Mouse (Mus musculus): ENCODE measurements around the gene Cbl.

Gene Cbl

DNA sequence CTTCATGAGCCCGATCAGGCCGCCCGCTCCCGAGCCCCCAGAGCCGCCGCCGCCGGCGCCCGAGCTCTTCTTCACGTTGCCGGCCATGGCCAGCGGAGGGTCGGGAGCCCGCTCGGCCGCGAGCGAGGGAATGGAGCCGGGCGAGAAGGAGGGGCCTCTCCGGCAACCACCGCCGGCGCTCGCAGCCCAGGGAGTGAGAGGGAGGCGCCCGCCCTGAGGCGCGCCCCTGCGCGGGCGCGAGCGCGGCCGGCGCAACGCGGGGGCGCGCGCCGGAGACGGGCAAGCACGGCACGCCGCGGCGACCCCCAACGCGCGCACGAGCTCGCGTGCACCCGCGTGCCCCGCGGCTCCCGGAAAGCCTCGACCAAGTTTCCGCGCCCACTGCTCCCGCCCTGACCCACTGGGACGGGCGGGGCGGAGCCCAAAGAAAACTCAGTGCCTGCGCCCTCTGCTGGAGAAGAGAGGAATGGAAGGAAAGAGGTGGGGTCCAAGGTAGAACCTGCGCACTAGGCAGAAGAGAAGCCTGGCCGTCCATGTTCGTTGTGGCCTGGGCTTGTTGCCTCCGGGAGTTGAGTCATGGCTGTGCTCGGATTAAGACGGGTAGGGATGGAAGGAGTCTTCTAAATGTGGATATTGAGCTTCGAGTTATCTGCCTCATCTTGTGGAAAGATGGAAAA is at the start of gene Cbl:
Gene Cbl (minus strand): TSS at position 248 of the 677 bp plus-strand sequence.
- peak; percentile 99 for DNase-seq

DNA sequence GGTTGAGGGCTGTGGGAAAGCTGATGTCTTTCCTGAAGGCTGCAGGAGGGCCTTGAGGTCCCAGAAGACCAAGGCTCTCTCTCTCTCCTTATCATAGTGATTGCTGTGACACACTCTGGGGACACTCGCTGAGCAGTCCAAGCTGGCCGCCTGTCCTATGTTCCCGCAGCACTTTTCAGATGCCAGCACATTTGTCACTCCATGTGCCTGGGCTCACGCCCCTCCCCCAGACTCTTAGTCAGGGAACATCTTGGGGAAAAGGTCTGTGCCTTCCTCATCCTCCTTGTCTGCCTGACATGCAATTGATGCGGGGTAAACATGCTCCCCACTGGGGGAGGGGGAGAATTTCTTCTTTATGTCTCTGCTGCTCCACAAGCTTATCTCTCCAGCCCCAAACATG is 49.3 kb upstream of the Cbl start:
- no peak for DNase-seq

DNA sequence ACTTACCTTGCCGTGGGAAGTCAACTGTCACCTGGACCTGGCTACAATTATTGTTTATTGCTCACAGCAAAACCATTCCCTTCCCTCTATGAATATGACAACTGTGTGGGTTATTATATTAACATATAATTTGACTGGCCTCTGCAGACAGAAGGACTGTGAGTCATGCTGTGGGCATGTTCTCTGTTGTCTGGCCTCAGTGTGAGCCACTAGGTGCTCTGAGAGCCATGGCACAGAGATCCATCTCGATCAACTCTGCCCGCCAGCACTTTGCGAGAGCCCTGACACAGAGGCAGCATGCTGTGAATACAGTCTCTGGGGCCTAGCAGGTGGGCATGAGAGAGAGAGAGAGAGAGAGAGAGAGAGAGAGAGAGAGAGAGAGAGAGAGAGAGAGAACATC is 36.1 kb upstream of the Cbl start:
- DNase-seq = no peak

DNA sequence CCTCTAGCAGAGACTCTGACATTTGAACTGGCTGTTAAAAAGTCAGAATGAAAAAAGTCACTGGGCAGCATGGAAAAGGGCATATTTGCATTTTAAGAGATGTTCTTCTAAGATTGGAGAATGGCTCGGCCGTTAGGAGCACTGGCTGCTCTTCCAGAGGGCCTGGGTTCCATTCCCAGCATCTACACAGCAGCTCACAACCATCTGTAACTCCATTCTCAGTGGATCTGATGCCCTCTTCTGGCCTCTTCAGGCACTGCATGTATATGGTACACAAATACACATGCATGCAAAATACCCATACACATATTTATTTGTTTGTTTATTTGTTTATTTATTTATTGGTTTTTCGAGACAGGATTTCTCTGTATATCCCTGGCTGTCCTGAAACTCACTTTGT is 35.2 kb upstream of the Cbl start:
- peak; percentile 61 for DNase-seq

DNA sequence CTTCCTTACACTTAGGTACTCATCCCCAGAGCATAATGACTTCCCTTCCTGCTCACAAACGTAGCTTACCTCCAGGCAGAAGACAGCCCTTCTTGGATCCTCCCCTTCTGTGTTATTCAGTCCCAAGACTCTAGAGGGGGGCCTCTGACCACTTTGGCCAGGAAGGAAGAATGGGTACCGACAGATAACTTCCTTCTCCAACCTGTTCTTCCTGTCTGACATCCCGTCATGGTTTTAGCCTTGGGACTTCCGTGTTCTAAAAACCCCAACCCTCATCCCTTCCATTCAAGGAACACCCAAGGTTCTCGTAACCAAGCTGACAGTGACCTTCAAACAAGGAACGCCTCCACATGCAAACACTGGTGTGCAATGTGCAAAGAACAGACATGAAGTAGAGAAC is 34.6 kb upstream of the Cbl start, which contains the start of gene Nlrx1:
Gene Nlrx1 (minus strand): TSS at position 168 of the 400 bp plus-strand sequence.
- no peak for DNase-seq

DNA sequence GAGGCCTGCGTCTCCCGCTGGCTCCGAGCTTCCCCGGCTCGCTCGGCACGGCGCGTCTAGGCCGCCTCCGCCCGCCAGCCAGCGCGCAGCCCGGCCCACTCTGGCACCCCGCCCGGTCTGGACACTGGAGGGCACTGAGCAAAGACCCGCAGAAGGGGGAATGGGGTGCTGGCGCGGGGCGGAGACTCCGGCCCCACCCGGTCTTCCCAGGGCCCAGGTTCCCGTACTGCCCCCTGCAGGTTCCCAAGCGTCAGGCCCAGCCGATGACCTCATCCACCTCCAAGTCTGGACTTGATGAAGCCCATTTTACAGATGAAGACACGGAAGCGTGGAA is 34.1 kb upstream of the Cbl start:
- peak; percentile 94 for DNase-seq

DNA sequence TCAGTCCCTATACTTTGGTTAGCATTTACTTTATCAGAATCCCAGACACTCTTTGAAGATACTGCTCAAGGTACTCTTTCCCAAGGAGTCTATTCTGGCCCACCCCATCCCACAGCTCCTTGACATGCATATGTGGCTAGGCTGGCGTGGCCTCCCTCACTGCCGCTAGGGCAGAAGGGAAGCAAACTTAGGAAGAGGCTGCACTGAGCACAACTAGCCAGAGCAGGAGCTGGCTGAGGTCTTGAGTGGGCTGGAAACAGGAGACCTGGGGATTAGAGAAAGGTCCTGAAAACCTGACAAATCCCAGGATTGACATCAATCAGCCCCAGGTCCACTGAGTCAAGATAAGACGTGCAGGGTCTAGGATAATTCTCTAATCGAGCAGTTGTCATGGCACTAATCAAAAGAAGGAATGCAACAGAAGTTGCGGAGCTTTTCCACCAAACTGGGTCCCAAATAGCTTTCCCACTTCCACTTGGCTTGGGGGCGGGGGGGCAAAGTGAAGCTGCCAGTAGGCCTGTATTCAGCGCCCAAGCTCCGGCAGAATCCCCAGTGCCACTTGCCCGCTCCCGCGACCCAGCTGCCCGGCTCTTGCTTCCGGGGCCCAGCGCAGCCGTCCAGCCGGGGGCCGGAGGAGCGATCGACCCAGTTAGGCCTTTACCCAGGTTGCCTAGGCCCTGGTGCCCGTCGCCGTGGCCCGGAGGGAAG is 33.6 kb upstream of the Cbl start:
- DNase-seq = peak; percentile 39

DNA sequence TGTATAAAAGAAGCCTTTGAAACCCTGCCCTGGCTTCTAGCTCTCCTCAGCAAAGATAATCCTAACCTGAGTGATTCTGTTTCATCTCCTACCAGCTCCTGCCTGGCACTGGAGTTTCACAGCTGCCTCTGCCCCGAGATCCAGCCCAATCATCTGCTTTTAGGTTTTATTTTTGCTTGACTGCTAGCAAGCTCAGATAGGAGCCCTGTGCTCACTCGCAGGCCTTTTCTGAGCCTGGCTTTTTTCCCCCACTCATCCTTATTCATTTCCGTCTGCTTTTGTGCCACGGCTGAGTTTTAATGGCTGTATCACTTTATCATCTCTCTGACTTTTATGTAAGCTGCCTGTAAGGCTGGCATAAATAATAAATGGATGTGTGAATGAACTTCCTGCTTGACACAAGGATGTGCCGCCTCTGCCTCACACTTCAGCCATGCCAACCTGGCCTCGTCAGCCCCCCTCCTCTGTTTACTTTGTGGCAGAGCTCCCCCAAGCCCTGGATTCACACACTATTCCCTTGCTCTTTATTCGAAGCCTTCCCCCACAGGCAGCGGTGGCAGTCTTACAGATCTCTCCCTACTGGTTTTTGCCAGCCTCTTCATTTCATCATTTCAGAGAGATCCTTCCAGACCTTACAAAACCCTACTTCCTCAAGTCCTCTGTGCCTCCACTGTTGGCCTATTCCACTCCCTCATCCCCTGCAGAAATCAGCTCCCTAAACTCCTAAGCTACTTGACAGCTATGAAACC is 32.8 kb upstream of the Cbl start:
- DNase-seq = no peak

DNA sequence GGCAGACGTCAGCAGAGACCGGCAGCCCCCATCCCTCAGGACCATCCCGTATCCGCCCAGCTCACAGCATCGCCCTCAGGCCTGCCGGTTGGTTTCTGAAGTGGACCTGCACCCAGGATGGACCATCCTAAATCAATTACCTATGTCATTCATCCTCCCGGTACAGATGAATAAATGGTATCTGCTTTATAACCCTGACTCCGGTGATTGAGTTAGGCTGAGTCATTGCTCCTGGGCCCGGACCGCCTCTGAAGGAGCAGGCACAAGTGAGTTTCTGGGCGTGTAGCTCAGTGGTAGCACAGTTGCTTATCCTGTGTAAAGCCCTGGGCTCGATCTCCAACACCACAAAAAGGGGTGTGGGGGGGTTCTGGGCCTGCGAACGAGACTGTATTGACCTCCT is 27.5 kb upstream of the Cbl start:
- no peak for DNase-seq

DNA sequence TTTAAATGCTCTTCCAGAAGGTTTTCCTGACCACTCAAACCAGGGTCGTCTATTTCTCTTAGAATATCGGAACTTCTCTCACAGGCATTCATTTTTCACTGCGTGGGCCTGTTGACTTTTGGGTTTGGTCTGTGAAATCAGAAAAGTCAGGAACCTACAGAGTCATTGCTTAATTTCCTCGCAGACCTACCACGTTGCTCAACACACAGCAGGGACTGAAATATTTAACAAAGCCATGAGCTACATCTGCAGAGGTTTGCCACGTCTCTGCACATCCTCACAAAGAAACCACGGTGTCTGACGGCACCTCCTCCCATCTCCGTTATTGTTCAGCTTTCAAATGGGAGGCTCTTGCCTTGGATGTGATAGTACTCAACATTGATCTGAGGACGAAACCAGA is 25.2 kb upstream of the Cbl start:
- no peak for DNase-seq

DNA sequence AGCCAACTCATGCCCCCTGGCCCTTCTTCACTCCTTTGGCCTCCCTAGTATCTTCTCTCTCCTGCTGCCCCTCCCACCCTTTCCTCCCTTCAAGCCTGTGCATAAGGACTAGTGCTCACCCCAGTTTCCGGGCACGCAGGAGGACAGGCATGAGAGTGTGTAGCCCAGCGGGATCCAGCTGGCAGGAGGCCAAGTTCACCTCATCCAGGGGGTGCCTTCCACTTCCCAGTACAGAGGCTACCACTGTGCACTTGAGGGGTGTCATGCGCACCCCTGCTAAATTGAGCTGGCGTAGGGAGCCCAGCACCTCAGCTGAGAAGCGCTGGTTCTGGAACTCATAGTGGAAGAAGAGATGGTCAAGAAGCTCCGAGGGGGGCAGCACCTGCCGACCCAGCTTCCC is 22.4 kb upstream of the Cbl start:
- DNase-seq = no peak

DNA sequence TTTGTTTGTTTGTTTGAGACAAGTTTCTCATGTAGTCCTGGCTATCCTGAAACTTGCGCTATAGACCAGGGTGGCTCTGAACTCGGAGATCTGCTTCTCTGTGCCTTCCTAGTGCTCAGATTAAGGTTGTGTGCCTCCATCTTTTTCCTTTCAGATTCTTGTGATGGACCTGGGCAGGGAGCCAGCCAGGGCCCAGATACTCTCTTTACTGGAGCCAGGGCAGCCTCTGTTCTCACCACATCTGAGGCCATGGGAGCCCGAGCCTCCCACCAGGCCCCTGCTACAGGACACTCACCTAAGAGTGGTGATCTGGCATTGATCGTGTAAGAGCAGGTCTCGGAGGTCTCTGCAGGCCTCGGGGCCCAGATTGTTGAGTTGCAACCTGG is 21.3 kb upstream of the Cbl start:
- DNase-seq = no peak

DNA sequence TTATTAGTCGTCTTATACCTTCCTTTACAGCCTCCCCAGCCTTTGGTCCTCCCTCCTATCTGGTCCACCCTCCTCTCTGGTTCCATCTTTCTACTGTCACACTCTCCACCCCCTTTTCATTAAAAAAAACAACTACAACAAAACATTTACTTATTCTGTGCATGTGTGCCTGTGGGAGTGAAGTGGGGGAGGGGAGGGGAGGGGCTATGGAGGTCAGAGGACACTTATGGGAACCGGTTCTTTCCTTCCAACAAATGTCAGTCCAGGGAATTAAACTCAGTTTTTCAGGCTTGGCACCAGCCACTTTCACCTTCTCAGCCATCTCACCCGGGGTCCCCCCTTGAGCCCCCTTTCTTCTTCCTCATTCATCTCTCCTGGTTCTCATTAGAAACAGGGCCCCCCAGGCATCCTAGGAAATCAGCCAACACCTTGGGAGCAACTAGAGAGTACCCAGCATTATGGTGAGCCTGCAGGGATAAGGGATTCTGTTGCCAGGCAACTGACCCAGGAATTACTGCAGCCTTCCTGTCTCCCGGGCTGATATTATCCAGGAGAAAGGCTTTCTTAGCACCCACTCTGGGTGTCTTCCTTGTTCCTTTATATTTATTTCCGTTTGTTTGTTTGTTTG is 20.8 kb upstream of the Cbl start:
- DNase-seq = no peak

DNA sequence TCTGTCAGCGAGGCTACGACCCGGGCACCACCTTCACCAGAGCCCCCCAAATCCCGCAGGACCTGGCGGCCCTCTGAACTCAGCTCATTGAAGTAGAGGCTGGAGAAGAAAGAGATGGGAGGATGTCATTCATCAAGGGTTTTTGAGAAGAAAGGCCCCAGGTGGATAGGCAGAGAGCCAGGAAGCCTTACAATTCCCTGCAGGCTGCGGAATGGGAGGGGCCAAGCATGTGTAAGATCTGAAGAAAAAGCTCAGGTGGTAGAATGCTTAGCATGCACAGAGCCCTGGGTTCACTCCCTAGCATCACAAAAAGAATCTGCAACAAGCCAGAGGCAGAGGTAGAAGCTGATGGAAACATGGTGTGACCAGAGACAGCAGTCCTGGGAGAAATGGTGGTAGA is 19.6 kb upstream of the Cbl start:
- DNase-seq = no peak

DNA sequence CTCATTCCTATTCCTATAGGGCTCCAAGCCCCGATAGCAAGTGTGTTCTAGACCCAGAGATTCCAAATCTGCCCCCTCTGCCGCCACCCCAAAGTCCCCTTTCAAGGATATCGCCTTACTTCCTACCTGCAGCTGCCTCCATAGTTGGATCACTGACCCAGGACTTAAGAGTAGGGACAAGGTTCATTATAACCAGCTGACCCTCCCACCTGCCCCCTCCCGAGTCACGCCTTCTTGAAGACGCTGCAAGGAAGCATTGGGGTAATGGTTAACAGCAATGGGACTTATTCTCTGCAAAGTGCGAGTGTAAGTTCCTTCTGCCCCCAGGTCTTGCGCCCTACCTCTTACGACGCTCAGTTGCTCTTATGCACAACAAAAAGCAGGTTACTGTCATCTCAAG is 17.5 kb upstream of the Cbl start, which contains the start of gene Pdzd3:
Gene Pdzd3 (minus strand): TSS at position 158 of the 400 bp plus-strand sequence.
- DNase-seq = peak; percentile 92

DNA sequence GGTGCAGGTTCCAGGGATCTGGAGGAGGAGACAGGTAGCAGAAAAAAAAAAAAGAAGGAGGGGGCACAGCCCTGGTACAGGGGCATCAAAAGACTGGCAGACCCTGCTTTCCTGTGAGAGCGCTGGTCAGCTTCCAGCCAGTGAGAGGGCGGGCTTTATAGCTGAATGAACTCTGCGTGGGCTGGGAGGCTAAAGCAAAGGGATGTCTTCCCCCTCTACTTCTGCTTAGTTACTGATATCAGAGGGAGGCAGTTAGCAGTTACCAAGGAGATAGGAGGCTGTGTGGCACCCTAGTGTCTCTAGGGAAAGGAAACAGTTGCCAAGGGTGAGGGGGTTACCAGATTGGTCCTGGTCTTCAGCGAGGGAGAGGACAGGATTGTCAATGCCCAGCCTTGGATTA is 16.6 kb upstream of the Cbl start:
- DNase-seq = no peak

DNA sequence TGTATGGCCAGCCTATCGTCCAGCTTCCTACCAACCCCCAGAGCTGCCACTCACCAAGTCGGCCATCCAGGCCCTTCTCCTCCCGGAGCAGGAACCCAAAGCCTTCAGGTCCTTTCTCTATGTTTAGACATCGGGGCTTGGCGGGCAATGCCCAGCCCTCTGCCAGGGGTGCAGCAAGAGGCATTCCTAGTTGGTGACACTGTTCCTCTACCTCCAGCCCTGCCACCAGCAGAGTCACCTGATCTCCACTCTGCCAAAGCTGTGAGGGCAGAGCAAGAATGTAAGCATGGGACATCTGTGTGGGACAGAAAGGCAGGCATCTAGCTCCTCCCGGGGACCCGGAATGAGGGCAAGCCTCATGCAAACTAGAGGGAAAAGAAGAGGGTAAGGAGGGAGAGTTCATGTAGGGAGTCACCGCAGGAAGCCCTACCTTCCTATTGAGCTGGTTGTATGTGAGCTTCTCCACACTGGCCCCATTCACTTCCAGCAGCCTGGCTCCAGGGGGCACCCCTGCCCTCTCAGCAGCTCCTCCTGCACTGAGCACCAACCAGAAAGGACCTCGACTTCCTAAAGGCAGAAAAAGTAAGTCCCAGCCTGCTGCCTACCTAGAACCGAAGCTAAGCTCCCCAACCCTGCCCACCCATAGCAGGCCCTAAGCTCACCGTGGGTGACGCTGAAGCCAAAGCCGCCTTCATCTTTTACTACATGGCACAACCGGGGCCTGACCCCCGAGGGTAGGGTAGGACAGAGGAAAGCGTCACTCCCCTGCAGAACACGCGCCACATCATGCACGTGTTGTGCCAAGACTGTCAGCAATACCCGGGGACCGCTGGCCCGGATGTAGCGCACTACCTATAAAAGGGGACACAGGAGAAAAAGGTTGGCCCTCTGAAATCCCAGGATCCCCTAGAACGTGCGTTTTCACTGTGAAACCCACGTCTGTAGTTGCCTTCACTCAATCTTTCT is 15.6 kb upstream of the Cbl start:
- peak; percentile 82 for DNase-seq

DNA sequence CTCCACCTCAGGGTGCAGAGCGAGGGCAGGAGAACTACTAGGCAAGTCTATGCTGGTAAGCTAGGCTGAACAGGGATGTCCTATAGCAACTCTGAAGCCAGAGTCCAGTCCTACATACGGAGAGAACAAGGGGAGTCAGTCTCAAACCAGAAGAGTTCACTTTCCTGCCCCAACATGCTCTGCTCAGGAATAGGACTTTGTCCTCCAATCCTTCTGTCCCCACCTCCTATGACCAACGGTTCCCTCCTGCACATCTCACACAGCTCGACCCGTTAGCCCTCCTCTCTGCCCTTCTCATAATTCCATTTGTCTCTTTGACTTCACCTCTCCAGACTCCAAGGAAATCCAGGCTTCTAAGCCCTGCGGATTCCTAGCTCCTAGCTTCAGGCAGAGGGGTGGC is 14.1 kb upstream of the Cbl start:
- peak; percentile 55 for DNase-seq

DNA sequence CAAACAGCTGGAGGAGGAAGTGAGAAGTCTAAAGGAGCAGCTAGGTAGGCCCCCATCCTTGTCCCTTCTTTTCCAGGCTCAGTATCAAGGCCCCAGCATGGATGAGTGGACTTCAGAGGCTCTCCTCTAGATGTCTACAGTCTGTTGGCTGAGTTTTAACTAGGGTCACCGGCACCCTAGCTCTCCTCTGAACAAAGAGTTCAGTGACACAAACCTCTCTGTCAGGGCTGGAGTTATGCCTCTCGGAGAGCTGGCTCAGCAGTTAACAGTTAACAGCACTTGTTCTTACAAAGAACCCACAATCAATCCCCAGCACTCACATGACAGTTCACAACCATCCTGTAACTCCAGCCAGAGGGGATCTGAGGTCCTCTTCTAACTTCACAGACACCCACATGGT is 9.8 kb upstream of the Cbl start:
- peak; percentile 77 for DNase-seq

DNA sequence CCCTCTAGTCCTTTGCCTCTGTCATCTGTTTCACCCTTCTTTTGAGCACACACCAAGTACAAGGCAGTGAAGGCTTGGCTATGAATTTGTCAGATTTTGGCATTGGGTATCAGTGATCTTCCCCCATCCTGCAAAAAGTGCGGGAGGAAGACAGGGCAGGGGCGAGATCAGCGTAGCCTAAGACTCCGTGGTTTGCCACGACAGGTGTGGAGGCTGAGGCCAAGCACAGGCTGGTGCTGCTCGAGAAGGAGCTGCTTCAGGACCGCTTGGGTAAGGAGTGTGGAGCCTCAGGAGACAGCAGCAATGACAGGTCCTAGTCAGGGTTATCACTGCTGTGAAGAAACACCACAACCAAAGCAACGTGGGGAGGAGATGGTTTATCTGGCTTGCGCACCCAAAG is 7.6 kb upstream of the Cbl start:
- no peak for DNase-seq

DNA sequence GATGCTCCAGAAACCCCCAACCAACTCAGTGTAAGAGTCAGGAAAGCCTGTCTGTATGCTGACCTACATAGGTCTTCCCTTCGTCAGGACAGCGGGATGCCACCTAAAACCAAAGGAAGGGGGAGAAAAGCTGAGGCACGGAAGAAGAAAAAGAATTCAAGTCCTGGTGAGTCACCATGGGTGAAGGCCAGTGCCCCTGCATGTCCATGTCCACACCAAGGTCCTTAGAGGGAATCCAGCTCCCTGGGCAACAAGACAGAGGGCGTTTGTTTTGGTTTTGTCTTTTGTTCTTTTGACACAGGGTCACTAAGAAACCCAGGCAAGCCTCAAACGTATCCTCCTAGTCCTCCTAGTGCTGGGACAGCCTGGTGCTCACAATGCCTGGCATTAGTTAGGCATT is 7.1 kb upstream of the Cbl start:
- DNase-seq = no peak

DNA sequence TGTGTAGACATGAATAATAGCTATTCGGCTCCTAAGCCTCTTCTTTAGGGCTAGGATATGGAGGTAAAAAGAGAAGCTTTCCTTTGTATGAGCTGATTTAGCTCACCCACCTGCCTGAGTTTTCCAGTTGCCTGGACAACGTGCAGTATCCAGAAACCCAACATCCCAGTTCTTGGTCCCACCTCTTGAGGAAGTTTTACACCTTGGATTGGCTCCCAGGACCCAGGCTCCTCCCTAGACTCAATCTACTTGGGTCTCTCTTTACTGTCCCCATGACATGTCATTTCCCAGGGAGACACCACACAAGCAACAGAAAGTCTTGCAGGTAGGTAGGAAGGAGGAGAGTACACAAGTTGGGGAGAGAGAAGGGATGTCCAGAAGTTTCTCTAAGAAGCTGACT is 6.5 kb upstream of the Cbl start, which contains the start of gene Ccdc153:
Gene Ccdc153 (plus strand): TSS at position 278 of the 400 bp plus-strand sequence.
- no peak for DNase-seq

Measured in kidney, adult 9 months (tissue).